Mouse (Mus musculus) right cerebral cortex, adult 18-20 months (tissue): ENCODE data around the gene Rabgap1l.
"Not testable (repeated sequence)": the region's sequence is repeated elsewhere in the genome, so short reads cannot be mapped to it uniquely, and the experiment has no call there.

Experiments
- DNase-seq: peaks from one replicate; pipeline ENCODE4 v3.0.0; 2022; ENCODE audit warnings: mixed read lengths

Rabgap1l gene

GRCm38 (mm10) chr1:160692224-160693093 lies 100.6 kb downstream of the Rabgap1l start:
- no peak for DNase-seq

GRCm38 (mm10) chr1:160691196-160691590 lies 101.8 kb downstream of the Rabgap1l start:
- no peak for DNase-seq

GRCm38 (mm10) chr1:160690516-160691195 lies 102.4 kb downstream of the Rabgap1l start:
- DNase-seq = no peak

- no peak for DNase-seq
Measured at GRCm38 (mm10) chr1:160689511-160689910, 103.5 kb downstream of the Rabgap1l start.

GRCm38 (mm10) chr1:160684251-160684650 lies 108.8 kb downstream of the Rabgap1l start:
- DNase-seq = no peak

GRCm38 (mm10) chr1:160681398-160682050 lies 111.5 kb downstream of the Rabgap1l start:
- DNase-seq = no peak

- DNase-seq = no peak
Measured at GRCm38 (mm10) chr1:160674763-160675162, 118.2 kb downstream of the Rabgap1l start.

GRCm38 (mm10) chr1:160672088-160672814 lies 120.8 kb downstream of the Rabgap1l start:
- DNase-seq = no peak

- DNase-seq = no peak
Measured at GRCm38 (mm10) chr1:160655806-160656470, 137.1 kb downstream of the Rabgap1l start.

GRCm38 (mm10) chr1:160651691-160652090 lies 141.3 kb downstream of the Rabgap1l start:
- DNase-seq = no peak

- DNase-seq = no peak
Measured at GRCm38 (mm10) chr1:160645416-160645815, 147.6 kb downstream of the Rabgap1l start.

GRCm38 (mm10) chr1:160628213-160628932 lies 164.6 kb downstream of the Rabgap1l start:
- no peak for DNase-seq

GRCm38 (mm10) chr1:160624354-160625120 lies 168.5 kb downstream of the Rabgap1l start:
- not testable (repeated sequence) for DNase-seq

- DNase-seq = no peak
Measured at GRCm38 (mm10) chr1:160618201-160618600, 174.8 kb downstream of the Rabgap1l start.

GRCm38 (mm10) chr1:160606425-160606824 lies 186.6 kb downstream of the Rabgap1l start:
- DNase-seq = no peak

- DNase-seq = not testable (repeated sequence)
Measured at GRCm38 (mm10) chr1:160603312-160603711, 189.7 kb downstream of the Rabgap1l start.

GRCm38 (mm10) chr1:160597369-160597768 lies 195.6 kb downstream of the Rabgap1l start:
- DNase-seq = no peak

GRCm38 (mm10) chr1:160596948-160597270 lies 196.1 kb downstream of the Rabgap1l start:
- no peak for DNase-seq

GRCm38 (mm10) chr1:160596252-160596947 lies 196.6 kb downstream of the Rabgap1l start:
- DNase-seq = no peak

GRCm38 (mm10) chr1:160594576-160594975 lies 198.4 kb downstream of the Rabgap1l start:
- no peak for DNase-seq
